Mouse (Mus musculus) brain, embryonic 18.5 days (tissue): ENCODE data around the gene Hcls1.

Experiments used
- DNase-seq: peaks from one replicate; pipeline ENCODE4 v3.0.0-alpha.2; 2012; ENCODE audit warnings: low read depth, low spot score

The Hcls1 gene

DNA sequence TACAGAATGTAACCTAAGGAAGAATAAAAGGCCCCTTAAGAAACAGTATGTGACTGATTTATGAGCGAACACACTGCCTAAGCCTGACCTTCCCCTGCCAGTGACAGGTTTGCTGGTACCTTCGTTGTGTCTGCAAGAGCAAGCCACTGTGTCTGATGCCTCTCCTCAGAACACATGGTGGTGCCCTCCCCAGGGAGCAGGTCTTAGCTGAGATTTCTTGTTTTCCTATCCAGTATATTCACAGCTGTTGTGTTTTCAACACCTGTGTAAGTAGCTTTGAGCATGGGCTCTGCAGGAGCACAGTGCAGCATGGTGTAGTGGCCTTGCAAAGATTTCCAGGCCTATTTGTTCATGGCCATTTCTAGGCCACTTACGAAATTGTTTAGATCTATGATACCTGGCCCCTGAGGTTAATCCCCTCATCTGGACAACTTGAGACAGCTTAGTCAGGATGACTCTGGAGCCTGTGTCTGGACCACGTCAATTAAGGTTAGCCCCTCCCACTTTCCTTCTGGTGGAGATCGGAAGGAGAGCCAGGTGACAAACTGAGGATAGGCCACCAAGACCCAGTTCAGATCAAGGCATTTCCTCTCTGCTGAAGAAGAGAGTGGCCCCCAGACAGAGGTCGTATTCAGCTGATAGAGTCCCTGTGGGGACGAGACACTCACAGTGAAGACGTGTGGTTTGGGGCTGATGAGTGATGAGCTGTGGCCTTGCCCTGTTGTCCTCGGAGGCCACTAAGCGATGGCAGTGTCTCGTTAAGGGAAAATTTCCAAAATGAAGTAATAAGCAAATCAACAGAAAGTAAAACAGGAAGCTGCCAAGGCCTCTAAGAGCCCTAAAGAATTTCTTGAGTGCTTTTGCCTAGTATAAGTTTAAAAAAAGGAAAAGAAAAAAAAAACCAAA, 4.3 kb upstream of the Hcls1 start:
- no peak for DNase-seq

DNA sequence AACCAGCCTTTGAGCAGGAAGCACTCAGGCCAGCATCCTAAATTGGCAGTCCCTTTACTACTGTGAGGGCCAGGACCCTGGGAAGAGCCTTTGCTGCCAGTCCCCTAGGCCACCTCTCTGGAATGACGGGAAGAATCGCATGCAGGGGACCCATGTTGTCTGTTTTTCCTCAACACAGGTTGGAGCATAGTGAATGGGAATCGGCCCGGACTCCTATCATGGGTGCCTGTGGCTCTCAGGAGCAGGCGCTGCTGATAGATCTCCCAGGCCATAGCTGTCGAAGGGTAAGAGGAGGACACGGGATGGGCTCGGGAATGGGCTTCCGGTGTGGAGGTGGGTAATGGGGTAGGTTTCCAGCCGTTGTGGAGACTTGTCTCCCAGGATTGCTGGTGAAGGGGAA, 3.4 kb upstream of the Hcls1 start:
- no peak for DNase-seq

DNA sequence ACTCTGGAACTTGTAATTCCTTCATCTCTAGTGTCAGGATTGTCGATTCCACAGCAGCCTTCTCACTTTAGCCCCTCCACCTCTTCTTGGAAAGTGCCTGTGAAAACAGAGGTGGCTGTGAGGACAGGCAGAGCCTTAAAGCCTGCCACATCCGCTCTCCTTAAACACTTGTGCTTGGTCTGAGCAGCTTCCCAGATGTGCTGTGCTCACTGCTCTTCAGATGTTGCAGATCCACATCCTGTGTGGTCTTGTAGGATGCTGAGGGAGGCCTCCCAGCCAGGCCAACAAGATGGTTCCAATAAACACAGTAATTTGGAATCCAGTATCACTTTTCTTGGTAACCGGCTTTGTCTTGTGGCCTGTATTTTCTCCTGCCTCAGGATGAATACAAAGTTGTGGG, 2.8 kb upstream of the Hcls1 start:
- DNase-seq = no peak

DNA sequence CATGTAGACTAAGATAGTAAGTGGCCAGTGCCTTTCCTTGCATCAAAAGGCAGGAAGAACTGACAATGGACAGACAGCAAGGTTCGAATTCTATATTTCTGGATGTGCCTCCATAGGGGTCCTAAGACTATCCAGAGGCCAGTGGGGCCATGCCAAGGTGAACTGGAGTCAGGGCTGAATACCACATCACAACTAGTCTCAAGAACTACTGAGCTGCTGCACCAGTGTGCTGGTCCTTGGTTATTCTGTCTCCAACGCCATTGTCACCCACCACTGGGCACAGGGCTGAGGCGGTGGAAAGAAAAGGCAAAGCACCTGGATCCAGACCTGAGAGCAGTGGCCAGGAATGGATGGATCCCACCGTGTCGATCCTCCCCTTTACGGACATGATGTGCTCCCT, 2.2 kb upstream of the Hcls1 start:
- no peak for DNase-seq

DNA sequence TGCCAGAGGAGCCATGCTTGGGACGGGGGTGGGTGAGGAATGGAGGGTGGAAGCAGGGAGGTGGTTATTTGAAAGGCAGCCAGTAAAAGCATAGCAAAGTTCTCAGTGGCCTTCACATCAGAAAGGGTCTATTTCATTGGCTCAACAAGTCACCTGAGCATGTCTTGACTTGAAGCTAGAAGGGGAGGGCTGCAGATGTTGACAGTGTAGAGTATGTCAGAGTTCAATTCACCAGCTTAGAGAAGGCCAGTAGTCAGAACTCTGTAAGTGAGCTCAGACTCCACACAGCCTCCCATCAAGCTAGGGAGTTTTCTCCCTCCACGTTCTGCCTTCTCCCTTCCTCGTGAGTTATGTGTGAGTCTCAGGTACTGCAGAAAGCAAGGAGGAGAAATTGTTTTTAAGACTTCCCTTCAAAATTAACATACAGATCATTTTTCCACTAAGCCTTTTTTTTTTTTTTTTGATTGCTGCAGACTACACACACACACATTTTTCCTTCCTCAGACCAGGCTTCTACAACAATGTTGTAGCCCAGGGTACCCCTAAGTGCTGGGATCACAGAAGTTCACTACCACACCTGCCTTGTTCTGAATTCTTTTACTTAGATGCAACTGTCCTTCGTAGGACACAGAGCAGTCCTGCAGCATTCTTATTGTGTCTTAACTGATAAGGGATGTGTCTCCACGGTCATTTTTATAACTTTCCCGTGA, 497 bp upstream of the Hcls1 start:
- DNase-seq = no peak

DNA sequence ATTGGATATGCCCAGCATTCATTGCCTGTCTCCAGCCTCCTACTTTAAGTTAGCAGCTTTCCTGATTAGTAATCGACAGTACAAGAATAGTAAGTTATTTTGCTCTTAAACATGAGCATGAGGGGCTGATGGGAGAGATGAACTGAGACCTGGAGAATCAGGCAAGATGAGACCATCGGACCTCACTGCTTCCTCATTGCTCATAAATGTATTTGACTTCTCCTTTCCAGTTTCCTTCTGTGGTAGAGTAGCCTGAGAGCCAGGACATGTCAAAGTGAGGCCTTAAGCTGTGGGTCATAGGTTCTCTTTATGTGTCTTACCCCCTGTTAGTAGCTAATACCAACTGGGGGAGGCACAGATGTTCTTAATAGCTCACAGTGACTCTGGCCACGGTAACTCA, 1.0 kb downstream of the Hcls1 start:
- no peak for DNase-seq

DNA sequence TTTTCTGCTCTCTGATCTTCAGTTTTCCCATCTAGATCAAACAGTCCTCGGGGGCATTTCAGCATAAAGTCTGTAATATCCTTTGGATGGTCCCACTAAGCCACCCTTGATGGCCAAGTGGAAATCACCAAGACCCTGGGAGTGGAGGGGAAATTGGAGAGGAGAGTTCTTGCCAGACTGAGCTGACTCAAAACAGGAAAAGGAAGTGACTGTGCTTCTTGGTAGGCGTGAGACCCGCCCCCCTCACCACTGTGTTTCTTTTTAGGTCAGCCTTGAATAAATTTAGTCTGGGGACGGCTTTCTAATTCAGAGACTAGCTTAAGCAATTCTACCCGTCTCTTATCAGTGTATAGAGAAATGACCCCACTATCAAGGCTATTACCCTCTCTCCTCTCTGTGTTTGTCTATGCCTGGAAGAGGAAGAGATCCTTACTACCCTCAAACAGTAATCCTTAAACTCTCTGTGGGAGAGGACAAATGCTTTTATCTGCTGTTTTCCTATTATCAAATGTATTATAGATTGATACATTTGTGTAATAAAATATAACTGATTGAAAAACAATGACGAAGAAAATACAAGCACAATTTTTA, 6.4 kb downstream of the Hcls1 start:
- DNase-seq = no peak

DNA sequence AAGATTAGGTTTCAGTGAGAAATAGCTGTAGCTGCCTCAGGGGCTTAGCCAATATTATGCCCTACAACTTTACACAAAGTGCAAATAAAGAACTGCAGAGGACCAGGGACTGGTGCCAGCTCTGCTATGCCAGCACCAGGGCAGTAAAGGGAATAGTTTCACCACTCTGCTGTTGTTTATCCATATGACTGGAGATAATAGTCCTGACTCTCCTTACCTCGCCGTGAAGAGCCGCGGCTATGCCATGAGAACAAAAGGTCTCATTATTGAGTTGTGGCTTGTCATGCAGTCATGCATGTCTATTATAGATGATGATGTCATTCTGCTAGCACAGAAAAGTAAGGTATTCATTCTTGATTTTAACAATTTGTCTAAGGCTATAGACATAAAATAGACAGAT, 7.1 kb downstream of the Hcls1 start:
- DNase-seq = no peak

DNA sequence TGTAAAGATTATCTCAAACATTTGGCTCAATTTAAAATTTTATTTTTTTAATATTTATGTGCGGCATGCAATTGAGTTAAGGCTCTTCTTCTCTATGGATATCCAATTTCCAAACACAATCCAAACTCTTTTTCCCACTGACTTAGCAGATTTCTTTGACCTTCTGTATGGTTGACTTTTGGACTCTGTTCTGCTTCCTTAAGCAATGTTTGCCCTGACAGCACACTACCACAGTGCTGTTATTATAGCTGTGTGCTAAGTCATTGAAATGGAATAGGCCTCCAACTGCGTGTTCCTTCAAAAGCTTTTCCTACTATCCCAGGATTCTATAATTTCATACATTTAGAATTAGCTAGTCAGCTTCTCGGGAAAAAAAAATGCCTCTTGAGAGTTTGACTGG, 8.8 kb downstream of the Hcls1 start:
- no peak for DNase-seq

DNA sequence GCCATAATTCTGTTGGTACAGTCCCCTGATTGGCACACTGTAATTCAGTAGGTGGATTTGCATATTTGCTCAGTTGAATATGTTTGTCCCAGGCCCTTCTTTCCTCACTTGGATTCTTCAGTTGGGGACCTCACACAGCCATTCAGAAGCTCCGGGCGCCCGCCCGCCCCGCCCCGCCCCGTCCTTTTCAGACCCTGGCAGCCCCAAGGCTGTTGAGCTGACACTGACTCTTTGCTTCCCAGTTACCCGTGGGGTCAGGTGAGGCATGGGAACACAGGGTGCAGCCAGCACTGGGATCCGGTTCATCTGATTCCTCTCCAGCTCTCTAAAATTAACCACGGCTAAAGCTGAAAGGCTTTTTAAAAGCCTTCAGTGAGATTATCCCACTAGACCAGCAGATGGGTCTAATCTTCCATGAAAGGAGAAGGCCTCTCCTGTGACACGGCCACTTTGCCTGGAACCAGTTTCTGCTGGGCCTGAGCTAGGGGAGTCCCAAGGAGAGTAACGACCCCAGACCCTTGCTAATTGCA, 10.2 kb downstream of the Hcls1 start:
- no peak for DNase-seq

DNA sequence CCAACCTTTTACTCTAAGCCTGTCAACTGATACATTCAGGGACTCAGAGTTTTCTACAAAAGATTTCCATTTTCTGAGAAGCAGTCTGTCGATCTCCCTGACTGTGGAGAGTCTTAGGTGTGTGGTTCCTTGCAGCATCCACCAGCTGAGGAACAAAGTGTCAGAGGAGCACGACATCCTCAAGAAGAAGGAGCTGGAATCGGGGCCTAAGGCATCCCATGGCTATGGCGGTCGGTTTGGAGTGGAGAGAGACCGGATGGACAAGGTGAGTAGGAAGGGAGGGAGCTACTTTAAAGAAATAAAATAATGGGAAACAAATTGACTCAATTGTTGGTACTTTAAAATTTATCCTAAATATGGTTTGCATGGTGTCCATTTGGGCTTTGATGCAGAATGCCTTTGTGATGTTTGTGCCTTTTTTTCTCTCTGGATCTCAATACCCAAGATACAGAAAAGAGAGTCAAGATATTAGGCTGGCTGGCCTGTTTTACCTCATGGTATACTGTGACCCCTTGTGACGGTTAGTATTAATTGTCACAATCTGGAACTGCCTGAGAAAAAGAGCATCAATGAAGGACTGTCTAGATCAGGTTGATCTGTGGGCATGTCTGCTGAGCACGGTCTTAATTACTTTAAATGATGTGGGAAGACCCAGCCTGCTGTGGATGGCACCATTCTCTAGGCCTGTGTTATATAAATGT, 11.8 kb downstream of the Hcls1 start:
- no peak for DNase-seq

DNA sequence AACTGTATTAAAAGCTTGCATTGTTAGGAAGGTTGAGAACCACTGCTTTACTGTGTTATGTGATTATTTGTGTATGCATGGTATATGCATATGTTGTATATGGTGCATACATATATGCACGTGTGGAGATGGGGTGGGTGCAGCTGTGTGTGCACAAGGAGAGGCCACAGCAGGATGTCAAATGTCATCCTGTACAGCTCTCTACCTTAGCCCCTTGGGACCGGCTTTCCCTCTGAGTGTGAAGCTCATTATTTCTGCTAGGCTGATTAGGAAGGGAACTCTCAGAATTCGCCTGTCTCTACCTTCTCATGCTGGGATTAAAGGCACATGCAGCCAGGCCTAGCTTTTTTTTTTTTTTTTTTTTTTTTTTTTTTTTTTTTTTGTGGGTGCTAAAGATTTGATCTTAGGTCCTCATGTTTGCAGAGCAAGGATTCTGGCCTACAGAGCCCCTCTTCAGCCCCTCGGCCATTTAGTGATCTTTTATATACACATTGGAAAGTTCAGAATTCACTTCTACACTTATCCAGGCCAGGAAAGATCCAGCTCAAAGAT, 12.9 kb downstream of the Hcls1 start:
- DNase-seq = no peak

DNA sequence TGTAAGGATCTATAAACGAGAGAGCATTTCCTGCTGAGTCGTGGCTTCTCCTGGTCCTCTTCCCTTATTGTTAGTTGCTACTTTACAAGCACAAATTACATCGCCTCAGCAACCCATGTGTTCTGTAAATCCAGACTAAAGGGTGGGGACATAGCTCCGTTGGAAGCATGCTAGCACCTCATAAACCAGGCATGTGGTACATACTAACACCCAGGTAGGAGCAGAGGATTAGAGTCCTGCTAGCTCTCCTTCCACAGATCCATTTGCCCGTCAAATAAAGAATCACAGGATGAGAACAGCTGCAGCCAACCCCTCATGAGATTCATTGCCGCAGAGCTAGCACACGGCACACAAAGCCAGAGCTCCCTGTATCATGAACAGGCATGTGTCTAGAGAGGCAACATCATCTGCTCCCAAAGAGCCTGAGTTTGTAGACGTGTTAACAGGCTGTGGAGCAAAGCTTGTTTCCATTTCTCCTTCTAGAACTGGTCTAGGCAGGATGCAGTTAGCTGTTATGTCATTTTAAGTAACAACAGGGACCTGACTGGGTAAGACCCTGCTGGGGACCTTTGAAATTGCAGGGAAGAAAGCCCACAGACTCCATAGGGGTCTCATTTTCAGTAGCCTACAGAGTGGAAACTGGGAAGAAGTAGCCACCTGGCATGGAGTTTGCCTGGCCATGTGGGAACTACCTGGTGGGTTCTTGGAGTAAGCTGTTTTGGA, 15.0 kb downstream of the Hcls1 start:
- no peak for DNase-seq

DNA sequence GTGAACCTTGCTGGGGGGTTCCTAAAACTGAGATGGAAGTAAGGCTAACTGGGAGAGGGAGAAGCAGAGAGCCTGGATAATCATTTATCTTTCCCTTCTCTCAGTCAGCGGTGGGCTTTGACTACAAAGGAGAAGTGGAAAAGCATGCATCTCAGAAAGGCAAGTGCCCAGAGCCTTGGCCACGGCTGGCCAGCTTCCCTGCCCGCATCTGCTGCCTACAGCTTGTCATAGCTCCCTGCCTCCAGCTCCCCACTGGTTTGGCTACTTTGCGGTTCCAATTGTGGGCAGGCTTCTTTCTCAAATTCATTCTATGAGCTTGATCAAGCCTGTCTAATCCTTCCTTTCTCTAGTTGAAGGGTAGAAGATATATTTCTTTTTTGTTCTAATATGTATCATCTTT, 16.2 kb downstream of the Hcls1 start:
- DNase-seq = no peak

DNA sequence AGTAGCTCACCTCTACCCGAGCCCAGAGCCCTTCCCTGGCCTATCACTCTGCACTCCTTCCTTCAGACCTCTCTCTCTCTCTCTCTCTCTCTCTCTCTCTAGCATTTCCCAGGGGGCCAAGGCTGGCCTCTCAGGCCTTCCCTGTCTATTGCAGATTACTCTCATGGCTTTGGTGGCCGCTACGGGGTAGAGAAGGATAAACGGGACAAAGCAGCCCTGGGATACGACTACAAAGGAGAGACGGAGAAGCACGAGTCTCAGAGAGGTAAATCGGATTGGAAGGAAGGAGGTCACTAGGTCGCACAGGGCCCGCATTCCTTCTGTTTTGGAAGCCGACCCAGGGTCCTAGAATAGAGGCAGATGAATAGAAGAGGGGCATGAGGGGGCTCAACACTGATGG, 20.3 kb downstream of the Hcls1 start:
- DNase-seq = no peak

DNA sequence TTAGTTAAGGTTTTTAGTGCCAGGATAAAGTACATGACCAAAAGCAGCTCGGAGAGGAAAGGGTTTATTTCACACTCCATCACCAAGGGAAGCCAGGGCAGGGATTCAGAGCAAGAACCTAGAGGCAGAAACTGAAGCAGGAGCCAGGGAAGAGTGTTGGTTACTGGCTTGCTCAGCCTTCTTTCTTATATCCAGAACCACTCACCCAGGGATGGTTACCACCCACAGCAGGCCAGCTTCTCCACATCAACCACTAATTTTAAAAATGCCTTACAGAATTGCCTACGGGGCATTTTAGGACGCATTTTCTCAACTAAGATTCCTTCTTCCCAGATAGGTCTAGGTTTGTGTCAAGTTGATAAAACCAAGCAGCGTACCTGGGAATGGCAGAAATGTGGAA, 28.6 kb downstream of the Hcls1 start:
- no peak for DNase-seq

DNA sequence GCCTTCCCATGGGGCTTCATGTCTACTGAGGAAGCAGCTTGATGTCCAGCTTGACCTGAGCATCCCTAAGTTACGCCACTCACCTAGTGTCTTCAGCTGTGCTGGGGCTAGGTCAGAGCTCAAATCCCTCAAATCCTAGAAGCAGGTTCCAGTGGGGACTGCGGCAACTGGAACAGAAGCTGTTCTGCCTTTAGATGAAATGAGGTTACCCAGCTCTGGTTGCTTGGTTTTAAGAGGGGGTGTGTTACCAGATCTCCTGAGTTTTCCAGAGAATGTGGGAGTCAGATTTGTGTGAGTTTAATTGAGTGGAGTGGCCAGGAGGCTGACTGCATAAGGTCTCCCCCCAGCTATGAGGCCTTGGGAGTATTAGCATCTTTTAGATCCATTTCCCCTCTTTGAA, 44.3 kb downstream of the Hcls1 start:
- DNase-seq = no peak

DNA sequence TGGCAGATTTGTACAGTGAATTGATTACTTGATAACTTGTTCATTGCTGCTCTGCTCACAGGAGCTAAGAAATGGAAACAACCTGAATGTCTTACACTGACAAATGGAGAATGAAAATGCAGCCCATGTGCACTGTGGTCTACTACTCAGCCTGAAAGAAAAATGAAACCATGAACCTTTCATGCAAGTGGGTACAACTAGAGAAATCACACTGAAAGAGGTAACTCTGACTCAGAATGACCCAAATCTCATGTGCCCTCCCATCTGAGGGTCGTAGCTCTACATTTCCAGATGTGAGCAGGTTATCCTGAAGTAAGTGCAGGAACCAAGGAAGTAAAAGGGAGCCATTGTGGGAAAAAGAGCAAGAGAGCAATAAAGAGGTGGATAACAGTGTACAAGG, 49.0 kb downstream of the Hcls1 start:
- no peak for DNase-seq

DNA sequence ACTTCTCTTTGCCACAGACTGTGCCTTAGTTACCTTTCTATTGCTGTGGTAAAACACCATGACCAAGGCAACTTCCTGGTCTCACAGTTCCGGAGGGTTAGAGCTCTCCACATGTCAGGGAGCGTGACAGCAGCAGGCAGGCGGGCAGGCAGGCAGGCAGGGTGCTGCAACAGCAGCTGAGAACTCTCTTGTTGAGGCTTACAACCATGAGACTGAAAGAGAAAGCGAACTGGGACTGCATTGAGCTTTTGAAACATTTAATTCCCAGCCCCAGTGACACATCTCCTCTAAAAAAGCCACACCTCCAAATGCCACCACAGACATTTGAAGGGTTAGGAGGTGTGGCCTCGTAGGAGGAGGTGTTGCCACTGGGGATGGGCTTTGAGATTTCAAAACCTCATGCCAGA, 50.9 kb downstream of the Hcls1 start:
- no peak for DNase-seq

DNA sequence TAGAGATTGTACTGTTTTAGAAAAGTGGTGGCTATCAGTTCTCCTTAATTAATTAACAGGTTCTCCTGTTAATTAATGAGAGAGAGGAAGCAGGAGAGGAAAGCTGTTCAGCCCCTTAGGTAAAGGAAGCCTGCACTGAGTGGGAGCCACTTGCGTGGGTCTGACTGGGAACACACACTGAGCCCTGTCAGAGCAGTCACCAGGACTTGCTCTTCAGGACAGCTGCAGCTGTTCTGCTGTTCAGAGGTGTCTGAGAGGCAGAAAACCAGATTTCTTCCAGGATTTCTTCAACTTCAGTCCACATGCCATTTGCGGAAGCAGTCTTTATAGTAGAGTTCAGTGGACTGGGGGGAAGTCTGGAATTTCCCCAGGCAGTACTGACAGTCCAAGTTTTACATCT, 52.6 kb downstream of the Hcls1 start:
- no peak for DNase-seq

DNA sequence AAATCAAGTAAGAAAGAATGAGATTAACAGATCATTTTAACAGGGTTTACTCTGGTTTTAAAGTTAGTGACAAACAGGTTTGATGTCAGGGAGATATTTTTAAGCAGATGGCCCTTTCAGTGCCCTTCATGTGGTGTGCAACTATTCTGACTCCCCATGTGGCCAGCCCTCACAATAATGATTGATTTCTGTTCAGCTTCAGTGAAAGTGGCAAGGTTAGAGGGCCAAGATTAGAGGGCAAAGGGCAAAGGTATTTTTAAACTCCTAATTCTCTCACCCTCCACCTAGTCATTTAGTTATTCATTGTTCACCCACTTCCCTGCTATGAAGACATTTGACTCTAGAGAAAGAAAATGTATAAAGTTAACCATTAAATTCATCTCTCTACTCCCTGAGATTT, 53.3 kb downstream of the Hcls1 start:
- no peak for DNase-seq
